Mouse (Mus musculus) liver, embryonic 11.5 days (tissue): ENCODE results near the gene Coro1b. TPM values are rescaled to one million over a fixed set of nuclear protein-coding genes. Genes with fewer than 3 reads are reported as not detected.

Experiments
- ATAC-seq: fragments of 200-750 bp; cut with Nextera tagmentation; replicated peaks from 2 replicates; pipeline ENCODE4 v1.8.0; 2017; ENCODE audit warnings: moderate number of reproducible peaks, mild to moderate bottlenecking, moderate TSS enrichment, moderate library complexity; ENCODE audit not compliant: low FRiP score
- DNase-seq: peaks from one replicate; pipeline ENCODE4 v3.0.0-alpha.2; 2017; ENCODE audit warnings: low spot score
- H3K27ac ChIP-seq: fragments of 300-500 bp; sonication (generic); 2 replicates; pipeline ENCODE4 v1.5.1; 2014; ENCODE audit warnings: mild to moderate bottlenecking, low read depth, low read length, control low read depth
- H3K27me3 ChIP-seq: fragments of 300-500 bp; sonication (generic); replicated peaks from 2 replicates; pipeline ENCODE4 v1.6.1; 2014; ENCODE audit warnings: low read length, mixed read lengths; ENCODE audit not compliant: control insufficient read depth, insufficient read depth
- H3K36me3 ChIP-seq: fragments of 300-500 bp; sonication (generic); 2 replicates; pipeline ENCODE4 v1.6.1; 2014; ENCODE audit warnings: mild to moderate bottlenecking, low read length, moderate library complexity, mixed read lengths; ENCODE audit not compliant: control insufficient read depth, insufficient read depth
- H3K4me1 ChIP-seq: fragments of 300-500 bp; sonication (generic); replicated peaks from 2 replicates; pipeline ENCODE4 v1.6.1; 2014; ENCODE audit warnings: low read length, mixed read lengths; ENCODE audit not compliant: control insufficient read depth, insufficient read depth
- H3K4me2 ChIP-seq: fragments of 300-500 bp; sonication (generic); 2 replicates; pipeline ENCODE4 v1.6.1; 2014; ENCODE audit warnings: mild to moderate bottlenecking, control low read depth, moderate library complexity
- H3K4me3 ChIP-seq: fragments of 300-500 bp; sonication (generic); 2 replicates; pipeline ENCODE4 v1.5.1; 2014; ENCODE audit warnings: low read depth, low read length, control low read depth
- H3K9ac ChIP-seq: fragments of 300-500 bp; sonication (generic); 2 replicates; pipeline ENCODE4 v1.6.1; 2014; ENCODE audit warnings: low read depth, low read length, control low read depth
- H3K9me3 ChIP-seq: fragments of 300-500 bp; sonication (generic); 2 replicates; pipeline ENCODE4 v1.6.1; 2016; ENCODE audit warnings: low read length, inconsistent platforms, mixed read lengths; ENCODE audit not compliant: control insufficient read depth
- WGBS: fragments of 180-500 bp; shearing (Covaris S2); extraction: QIAGEN DNeasy Blood & Tissue Kit; methylation state at CpG from one replicate; pipeline ENCODE4 v1.1.7; 2014; 5-methylcytosine and 5-hydroxymethylcytosine counted together
- polyA plus RNA-seq: library from polyadenylated mRNA; unstranded; fragments of >200 nt; fragmentation: Nextera tagmentation; extraction: Ambion mirVana; gene quantifications from 2 replicates; pipeline ENCODE4 v1.2.1, GENCODE M21; 2014

Gene Coro1b
- polyA plus RNA-seq, 1 experiment from 2014 or later: 126 TPM

- peak within 1 kb of the TSS; percentile 90 for H3K27ac ChIP-seq
- DNase-seq (peak; percentile 98), ATAC-seq (peak; percentile 94)
- H3K36me3 ChIP-seq: peaks cover 32% of the 10 kb centered on the region
- peak within 1 kb of the TSS; percentile 95 for H3K4me3 ChIP-seq
- peaks cover 37% of the 10 kb centered on the region for H3K4me1 ChIP-seq
- peak within 1 kb of the TSS; percentile 98 for H3K9ac ChIP-seq
- 7% methylated on average over 36 of the region's 47 CpGs for WGBS
- no peaks in the 10 kb centered on the region for H3K27me3 ChIP-seq
- H3K9me3 ChIP-seq: no peaks in the 10 kb centered on the region
- peak within 1 kb of the TSS; percentile 95 for H3K4me2 ChIP-seq
Observed at GRCm38 (mm10) chr19:4191528-4192250, 43.3 kb downstream of the Coro1b start, which contains the start of gene Ppp1ca. TSS of gene Ppp1ca (plus strand) at chr19:4192065.

DNA sequence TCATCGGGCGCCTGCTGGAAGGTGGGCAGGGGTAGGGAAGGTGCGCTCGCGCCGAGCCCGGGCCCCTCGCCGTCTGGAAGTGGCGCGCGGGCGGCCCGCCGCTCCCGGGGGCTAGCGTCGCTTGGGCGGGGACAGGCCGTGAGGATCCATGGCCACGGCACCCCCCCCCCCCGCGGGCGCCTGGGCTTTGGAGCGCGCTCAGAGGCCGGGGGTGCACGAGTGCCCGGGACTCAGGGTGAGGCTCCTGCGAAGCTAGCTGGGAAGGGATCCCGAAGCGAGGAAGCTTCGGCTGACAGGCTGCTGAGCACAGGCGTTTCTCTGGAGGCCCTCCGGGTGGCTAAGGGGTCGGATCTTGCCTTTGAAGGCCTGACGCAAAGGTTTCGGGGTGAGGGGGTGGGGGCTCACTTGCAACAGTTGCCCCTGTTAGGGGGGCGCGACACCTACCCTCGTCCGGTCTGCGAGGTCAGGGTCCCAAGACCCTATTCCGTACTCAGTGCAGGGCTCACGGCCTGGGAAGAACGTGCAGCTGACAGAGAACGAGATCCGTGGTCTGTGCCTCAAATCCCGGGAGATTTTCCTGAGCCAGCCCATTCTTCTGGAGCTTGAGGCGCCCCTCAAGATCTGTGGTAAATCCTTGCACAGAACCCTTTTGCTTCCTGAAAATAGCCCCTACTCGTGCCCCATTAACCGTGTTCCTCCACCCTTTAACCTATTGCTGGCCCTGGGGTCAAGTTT is 44.0 kb downstream of the Coro1b start:
- H3K9me3 ChIP-seq: no peaks in the 10 kb centered on the region
- H3K4me3 ChIP-seq: peak overlapping the region; percentile 95
- H3K4me2 ChIP-seq: peak overlapping the region; percentile 95
- H3K27ac ChIP-seq: peak overlapping the region; percentile 90
- under 1% methylated on average over 50 of the region's 52 CpGs for WGBS
- H3K4me1 ChIP-seq: peaks cover 37% of the 10 kb centered on the region
- DNase-seq (no peak), ATAC-seq (peak; percentile 56)
- no peaks in the 10 kb centered on the region for H3K27me3 ChIP-seq
- peak overlapping the region; percentile 98 for H3K9ac ChIP-seq
- peaks cover 36% of the 10 kb centered on the region for H3K36me3 ChIP-seq

DNA sequence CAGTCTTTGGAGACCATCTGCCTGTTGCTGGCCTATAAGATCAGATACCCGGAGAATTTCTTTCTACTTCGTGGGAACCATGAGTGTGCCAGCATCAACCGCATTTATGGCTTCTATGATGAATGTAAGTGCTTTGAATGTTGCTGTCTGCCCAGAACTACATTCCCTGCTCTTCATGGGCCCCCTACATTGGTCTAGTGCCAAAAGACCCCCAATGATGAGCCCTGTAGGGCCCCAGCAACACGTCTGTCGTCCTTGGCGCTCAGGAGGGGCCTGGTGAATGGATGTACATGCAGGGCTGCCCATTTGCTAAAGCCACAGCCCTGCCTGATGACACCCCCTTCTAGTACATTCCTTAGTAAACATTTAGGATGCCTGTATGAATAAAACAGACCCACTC is 44.7 kb downstream of the Coro1b start:
- DNase-seq: no peak
- Histone ChIP-seq H3K9me3 (no peaks in the 10 kb centered on the region), H3K4me3 (peak overlapping the region; percentile 95), H3K4me2 (peak overlapping the region; percentile 95), H3K4me1 (peaks cover 37% of the 10 kb centered on the region), H3K27ac (peak overlapping the region; percentile 90; the same call in 1 of the 2 replicates), H3K36me3 (peaks cover 37% of the 10 kb centered on the region), H3K9ac (peak overlapping the region; percentile 98), H3K27me3 (no peaks in the 10 kb centered on the region)
- 55% methylated on average over 6 of the region's 6 CpGs for WGBS
- no peak for ATAC-seq

GRCm38 (mm10) chr19:4194021-4194724 is 45.8 kb downstream of the Coro1b start:
- Histone ChIP-seq H3K4me3 (no peak overlapping the region; the same call in 1 of the 2 replicates), H3K4me1 (peaks cover 37% of the 10 kb centered on the region), H3K36me3 (peaks cover 41% of the 10 kb centered on the region), H3K4me2 (peak overlapping the region; percentile 95), H3K27ac (no peak overlapping the region), H3K27me3 (no peaks in the 10 kb centered on the region), H3K9ac (no peak overlapping the region), H3K9me3 (no peaks in the 10 kb centered on the region)
- DNase-seq (no peak), ATAC-seq (no peak)
- 82% methylated on average over 8 of the region's 8 CpGs for WGBS

GRCm38 (mm10) chr19:4194776-4195650 is 46.6 kb downstream of the Coro1b start:
- Histone ChIP-seq H3K4me1 (peaks cover 39% of the 10 kb centered on the region), H3K36me3 (peaks cover 44% of the 10 kb centered on the region), H3K27ac (no peak overlapping the region), H3K9me3 (no peaks in the 10 kb centered on the region), H3K27me3 (no peaks in the 10 kb centered on the region), H3K4me3 (no peak overlapping the region; the same call in 1 of the 2 replicates), H3K4me2 (no peak overlapping the region), H3K9ac (no peak overlapping the region)
- ATAC-seq (no peak), DNase-seq (no peak)
- 81% methylated on average over 12 of the region's 12 CpGs for WGBS

- Histone ChIP-seq H3K4me3 (no peak overlapping the region), H3K27ac (no peak overlapping the region), H3K9ac (no peak overlapping the region; the same call in 1 of the 2 replicates), H3K9me3 (no peaks in the 10 kb centered on the region), H3K4me2 (no peak overlapping the region), H3K36me3 (peaks cover 44% of the 10 kb centered on the region), H3K27me3 (no peaks in the 10 kb centered on the region), H3K4me1 (peaks cover 40% of the 10 kb centered on the region)
- no peak for DNase-seq
- ATAC-seq: no peak
- 72% methylated on average over 2 of the region's 2 CpGs for WGBS
Observed at GRCm38 (mm10) chr19:4196048-4196447, 47.6 kb downstream of the Coro1b start.

DNA sequence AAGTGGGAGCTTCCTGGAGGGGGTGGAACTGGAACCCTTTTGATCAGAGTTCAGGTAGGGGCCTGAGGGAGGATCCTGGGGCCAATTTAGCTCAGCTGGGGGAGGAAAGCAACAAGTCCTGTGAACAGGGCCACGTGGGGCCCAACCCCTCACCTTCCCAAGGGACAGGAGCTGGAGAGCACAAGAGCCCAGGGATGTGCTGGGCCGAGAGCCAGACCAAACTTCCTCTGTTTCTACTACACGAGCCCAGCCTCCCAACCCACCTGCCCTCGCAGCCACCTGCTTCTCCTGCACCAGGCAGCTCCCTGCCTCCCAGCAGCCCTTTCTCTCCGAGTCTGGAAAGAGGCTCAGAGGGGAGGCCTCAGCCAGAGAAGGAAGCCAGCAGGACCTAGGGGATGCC is 48.1 kb downstream of the Coro1b start:
- 64% methylated on average over 5 of the region's 5 CpGs for WGBS
- peak overlapping the region; percentile 23; the same call in 1 of the 2 replicates for H3K9ac ChIP-seq
- no peak for DNase-seq

GRCm38 (mm10) chr19:4197180-4197579 is 48.8 kb downstream of the Coro1b start:
- peak overlapping the region; percentile 50 for H3K27ac ChIP-seq
- WGBS: 73% methylated on average over 3 of the region's 3 CpGs
- no peak for DNase-seq
- H3K4me2 ChIP-seq: no peak overlapping the region
- H3K36me3 ChIP-seq: peaks cover 44% of the 10 kb centered on the region
- no peak for ATAC-seq
- H3K27me3 ChIP-seq: no peaks in the 10 kb centered on the region
- H3K4me3 ChIP-seq: no peak overlapping the region
- H3K4me1 ChIP-seq: peaks cover 37% of the 10 kb centered on the region
- no peaks in the 10 kb centered on the region for H3K9me3 ChIP-seq
- H3K9ac ChIP-seq: no peak overlapping the region; the same call in 1 of the 2 replicates

More for the DNA sequence above, 48.1 kb downstream of the Coro1b start:
- no peaks in the 10 kb centered on the region for H3K27me3 ChIP-seq
- no peak overlapping the region for H3K4me2 ChIP-seq
- H3K9me3 ChIP-seq: no peaks in the 10 kb centered on the region
- no peak overlapping the region for H3K27ac ChIP-seq
- no peak for ATAC-seq
- peaks cover 44% of the 10 kb centered on the region for H3K36me3 ChIP-seq
- H3K4me1 ChIP-seq: peaks cover 35% of the 10 kb centered on the region
- no peak overlapping the region for H3K4me3 ChIP-seq
